Mouse (Mus musculus): Measurements from ENCODE around the gene Fam178b. TPM values are rescaled to one million over a fixed set of nuclear protein-coding genes. Genes with fewer than 3 reads are reported as not detected.

Fam178b gene
- polyA plus RNA-seq, 1 experiment: 0.08 TPM

GRCm38 (mm10) chr1:36558031-36558993 is 124.7 kb downstream of the Fam178b start, which contains the start of gene Sema4c:
TSS of gene Sema4c (minus strand) at chr1:36558349.
- peaks cover 18% of the 10 kb centered on the region for H3K36me3 ChIP-seq (ENCODE audit: control insufficient read depth, insufficient read depth)
- no peaks in the 10 kb centered on the region for H3K27me3 ChIP-seq (ENCODE audit: control insufficient read depth, insufficient read depth, insufficient read length)
- H3K79me3 ChIP-seq (ENCODE audit: low read depth): peaks cover 22% of the 10 kb centered on the region
- H3K4me3 ChIP-seq (ENCODE audit: insufficient read depth, poor library complexity, severe bottlenecking): peak within 1 kb of the TSS; percentile 68
- no peak for TF ChIP-seq MAX (IDR thresholded peaks at IDR 0.05)
- peaks cover 38% of the 10 kb centered on the region for H3K79me2 ChIP-seq (ENCODE audit: control insufficient read depth, insufficient read depth)
- H3ac ChIP-seq (ENCODE audit: control insufficient read depth, insufficient read length, low read depth): peak within 1 kb of the TSS; percentile 96

GRCm38 (mm10) chr1:36557457-36558011 is 125.4 kb downstream of the Fam178b start:
- Histone ChIP-seq H3K4me3 (ENCODE audit: insufficient read depth, poor library complexity, severe bottlenecking) (peak overlapping the region; percentile 68), H3K79me3 (ENCODE audit: low read depth) (peaks cover 22% of the 10 kb centered on the region), H3K36me3 (ENCODE audit: control insufficient read depth, insufficient read depth) (peaks cover 25% of the 10 kb centered on the region), H3ac (ENCODE audit: control insufficient read depth, insufficient read length, low read depth) (peak overlapping the region; percentile 96), H3K79me2 (ENCODE audit: control insufficient read depth, insufficient read depth) (peaks cover 46% of the 10 kb centered on the region), H3K27me3 (ENCODE audit: control insufficient read depth, insufficient read depth, insufficient read length) (no peaks in the 10 kb centered on the region)
- no peak for TF ChIP-seq MYOG (IDR thresholded peaks at IDR 0.05; ENCODE audit: control insufficient read depth, extremely low read depth, insufficient read length)
- TF ChIP-seq MAX (IDR thresholded peaks at IDR 0.05): no peak
- no peak for TF ChIP-seq CEBPB (IDR thresholded peaks at IDR 0.05; ENCODE audit: low read depth)
- no peak for TF ChIP-seq CTCF (IDR thresholded peaks at IDR 0.05; ENCODE audit: control insufficient read depth, insufficient read depth, insufficient read length)
- no peak for TF ChIP-seq MYOD1 (IDR thresholded peaks at IDR 0.05; ENCODE audit: control insufficient read depth, insufficient read length, low read depth)
- no peak for TF ChIP-seq FOSL1 (IDR thresholded peaks at IDR 0.05; ENCODE audit: insufficient read depth, low read length, poor library complexity, severe bottlenecking)
- TF ChIP-seq USF1 (IDR thresholded peaks at IDR 0.05; ENCODE audit: low read depth): no peak

GRCm38 (mm10) chr1:36556553-36557456 is 126.2 kb downstream of the Fam178b start:
- TF ChIP-seq MYOG (IDR thresholded peaks at IDR 0.05; ENCODE audit: control insufficient read depth, extremely low read depth, insufficient read length) (no peak), CTCF (IDR thresholded peaks at IDR 0.05; ENCODE audit: control insufficient read depth, insufficient read depth, insufficient read length) (peak; percentile 91), MAX (IDR thresholded peaks at IDR 0.05) (peak; percentile 59), FOSL1 (IDR thresholded peaks at IDR 0.05; ENCODE audit: insufficient read depth, low read length, poor library complexity, severe bottlenecking) (no peak), CEBPB (IDR thresholded peaks at IDR 0.05; ENCODE audit: low read depth) (peak; percentile 78), USF1 (IDR thresholded peaks at IDR 0.05; ENCODE audit: low read depth) (no peak), MYOD1 (IDR thresholded peaks at IDR 0.05; ENCODE audit: control insufficient read depth, insufficient read length, low read depth) (no peak)
- Histone ChIP-seq H3K79me2 (ENCODE audit: control insufficient read depth, insufficient read depth) (peaks cover 51% of the 10 kb centered on the region), H3K4me3 (ENCODE audit: insufficient read depth, poor library complexity, severe bottlenecking) (peak overlapping the region; percentile 68), H3K36me3 (ENCODE audit: control insufficient read depth, insufficient read depth) (peaks cover 30% of the 10 kb centered on the region), H3K27me3 (ENCODE audit: control insufficient read depth, insufficient read depth, insufficient read length) (no peaks in the 10 kb centered on the region), H3ac (ENCODE audit: control insufficient read depth, insufficient read length, low read depth) (peak overlapping the region; percentile 96), H3K79me3 (ENCODE audit: low read depth) (peaks cover 22% of the 10 kb centered on the region)

- H3K27me3 ChIP-seq (ENCODE audit: control insufficient read depth, insufficient read depth, insufficient read length): no peaks in the 10 kb centered on the region
- peak overlapping the region; percentile 68 for H3K4me3 ChIP-seq (ENCODE audit: insufficient read depth, poor library complexity, severe bottlenecking)
- peaks cover 22% of the 10 kb centered on the region for H3K79me3 ChIP-seq (ENCODE audit: low read depth)
- peaks cover 39% of the 10 kb centered on the region for H3K36me3 ChIP-seq (ENCODE audit: control insufficient read depth, insufficient read depth)
- H3ac ChIP-seq (ENCODE audit: control insufficient read depth, insufficient read length, low read depth): peak overlapping the region; percentile 81
- peaks cover 51% of the 10 kb centered on the region for H3K79me2 ChIP-seq (ENCODE audit: control insufficient read depth, insufficient read depth)
- TF ChIP-seq USF1 (IDR thresholded peaks at IDR 0.05; ENCODE audit: low read depth) (no peak), FOSL1 (IDR thresholded peaks at IDR 0.05; ENCODE audit: insufficient read depth, low read length, poor library complexity, severe bottlenecking) (no peak), CEBPB (IDR thresholded peaks at IDR 0.05; ENCODE audit: low read depth) (no peak), MAX (IDR thresholded peaks at IDR 0.05) (no peak), CTCF (IDR thresholded peaks at IDR 0.05; ENCODE audit: control insufficient read depth, insufficient read depth, insufficient read length) (no peak), MYOG (IDR thresholded peaks at IDR 0.05; ENCODE audit: control insufficient read depth, extremely low read depth, insufficient read length) (no peak), MYOD1 (IDR thresholded peaks at IDR 0.05; ENCODE audit: control insufficient read depth, insufficient read length, low read depth) (no peak)
Measured at GRCm38 (mm10) chr1:36555798-36556395, 127.1 kb downstream of the Fam178b start.

Measured in C2C12 (cell line).